Mouse (Mus musculus) MEL (cell line): ENCODE data around the gene Rapgef4. TPM values are rescaled to one million over a fixed set of nuclear protein-coding genes. Genes with fewer than 3 reads are reported as not detected.

Experiments used
- DNase-seq: peaks from one replicate; pipeline ENCODE4 v3.0.0; 2011; ENCODE audit warnings: low read depth, low spot score
- H3K27ac ChIP-seq: 2 replicates; pipeline ENCODE4 v1.5.1; 2012; ENCODE audit warnings: low read depth, mild to moderate bottlenecking, control low read depth, low read length, moderate library complexity; ENCODE audit not compliant: control insufficient read depth
- H3K27me3 ChIP-seq, 2 experiments: fragments of 150-350 bp in 1 of 2; sonication (generic) in 1 of 2; 2 replicates each; pipeline ENCODE4 v1.6.1; 2012; ENCODE audit warnings: low read length in 2 of 2, mild to moderate bottlenecking in 2 of 2, improper control_type of control experiment in 1 of 2, moderate library complexity in 1 of 2; ENCODE audit not compliant: insufficient read depth in 2 of 2, control insufficient read depth in 1 of 2
- H3K36me3 ChIP-seq, 2 experiments: 2 replicates each; pipeline ENCODE4 v1.6.1; 2012 to 2014; ENCODE audit warnings: low read length in 2 of 2, improper control_type of control experiment in 1 of 2, inconsistent platforms in 1 of 2, mild to moderate bottlenecking in 1 of 2; ENCODE audit not compliant: insufficient read depth in 2 of 2, control insufficient read depth in 1 of 2
- H3K4me1 ChIP-seq, 2 experiments: fragments of 150-350 bp in 1 of 2; sonication (generic) in 1 of 2; 2 replicates each; pipeline ENCODE4 v1.6.1; 2012; ENCODE audit warnings: low read length in 2 of 2, improper control_type of control experiment in 1 of 2, mild to moderate bottlenecking in 1 of 2; ENCODE audit not compliant: insufficient read depth in 2 of 2, control insufficient read depth in 1 of 2
- H3K4me3 ChIP-seq, 2 experiments: fragments of 150-350 bp in 1 of 2; sonication (generic) in 1 of 2; 2 replicates each; pipeline ENCODE4 v1.5.1; 2012; ENCODE audit warnings: low read depth in 2 of 2, low read length in 2 of 2, mild to moderate bottlenecking in 2 of 2, moderate library complexity in 2 of 2, control low read depth in 1 of 2, improper control_type of control experiment in 1 of 2; ENCODE audit not compliant: control insufficient read depth in 1 of 2, insufficient read depth in 1 of 2
- H3K79me2 ChIP-seq: 2 replicates; pipeline ENCODE4 v1.6.1; 2012; ENCODE audit warnings: mild to moderate bottlenecking, low read length, moderate library complexity; ENCODE audit not compliant: control insufficient read depth, poor library complexity, insufficient read depth
- H3K9ac ChIP-seq: 2 replicates; pipeline ENCODE4 v1.6.1; 2012; ENCODE audit warnings: low read depth, mild to moderate bottlenecking, control low read depth, low read length, moderate library complexity; ENCODE audit not compliant: control insufficient read depth, poor library complexity, severe bottlenecking
- H3K9me3 ChIP-seq: fragments of 150-350 bp; sonication (generic); replicated peaks from 2 replicates; pipeline ENCODE4 v1.6.1; 2012; ENCODE audit warnings: mild to moderate bottlenecking, low read length, improper control_type of control experiment, moderate library complexity; ENCODE audit not compliant: insufficient read depth
- BHLHE40 ChIP-seq: IDR thresholded peaks from 2 replicates; pipeline ENCODE4 v1.6.1; 2012; ENCODE audit warnings: low read depth, mild to moderate bottlenecking, inconsistent platforms, low read length, improper control_type of control experiment, borderline replicate concordance
- CHD2 ChIP-seq: IDR thresholded peaks from 2 replicates; pipeline ENCODE4 v1.6.1; 2011; ENCODE audit warnings: low read length, improper control_type of control experiment
- CTCF ChIP-seq, 3 experiments: IDR thresholded peaks in 2 of 3; conservative IDR thresholded peaks in 1 of 3; 2 replicates each; pipeline ENCODE4 v1.5.1; 2011 to 2012; ENCODE audit warnings: low read length in 3 of 3, low read depth in 2 of 3, mild to moderate bottlenecking in 2 of 3, improper control_type of control experiment in 1 of 3, inconsistent platforms in 1 of 3, mixed read lengths in 1 of 3, moderate library complexity in 1 of 3; ENCODE audit not compliant: control insufficient read depth in 1 of 3, insufficient read depth in 1 of 3, poor library complexity in 1 of 3, severe bottlenecking in 1 of 3
- E2F4 ChIP-seq: IDR thresholded peaks from 2 replicates; pipeline ENCODE4 v1.6.1; 2011; ENCODE audit warnings: low read depth, low read length, improper control_type of control experiment, borderline replicate concordance
- EP300 ChIP-seq, 2 experiments: IDR thresholded peaks; 2 replicates each; pipeline ENCODE4 v1.6.1; 2011; ENCODE audit warnings: improper control_type of control experiment in 2 of 2, low read length in 2 of 2, low read depth in 1 of 2, mild to moderate bottlenecking in 1 of 2
- ETS1 ChIP-seq: IDR thresholded peaks from 2 replicates; pipeline ENCODE4 v1.6.1; 2012; ENCODE audit warnings: low read depth, mild to moderate bottlenecking, inconsistent platforms, low read length, improper control_type of control experiment, moderate library complexity
- GATA1 ChIP-seq: IDR thresholded peaks from 2 replicates; pipeline ENCODE4 v1.6.1; 2011; ENCODE audit warnings: low read depth, low read length, improper control_type of control experiment
- JUND ChIP-seq: IDR thresholded peaks from 2 replicates; pipeline ENCODE4 v1.6.1; 2011; ENCODE audit warnings: low read depth, mild to moderate bottlenecking, improper control_type of control experiment, low read length
- MAX ChIP-seq: IDR thresholded peaks from 2 replicates; pipeline ENCODE4 v1.6.1; 2011; ENCODE audit warnings: low read length, improper control_type of control experiment
- MAZ ChIP-seq: IDR thresholded peaks from 2 replicates; pipeline ENCODE4 v1.6.1; 2012; ENCODE audit warnings: low read depth, mild to moderate bottlenecking, inconsistent platforms, low read length, improper control_type of control experiment
- MEF2A ChIP-seq: IDR thresholded peaks from 2 replicates; pipeline ENCODE4 v1.6.1; 2014; ENCODE audit warnings: low read depth, mild to moderate bottlenecking, inconsistent platforms, low read length, improper control_type of control experiment; ENCODE audit not compliant: poor library complexity, insufficient replicate concordance, severe bottlenecking; ENCODE audit errors: extremely low read depth
- MYB ChIP-seq: IDR thresholded peaks from 2 replicates; pipeline ENCODE4 v1.6.1; 2011; ENCODE audit warnings: mild to moderate bottlenecking, low read depth, low read length, improper control_type of control experiment
- MYC ChIP-seq: IDR thresholded peaks from 2 replicates; pipeline ENCODE4 v1.6.1; 2011; ENCODE audit warnings: low read depth, mild to moderate bottlenecking, low read length, improper control_type of control experiment, moderate library complexity
- POLR2AphosphoS2 ChIP-seq: IDR thresholded peaks from 2 replicates; pipeline ENCODE4 v1.6.1; 2011; ENCODE audit warnings: low read length, improper control_type of control experiment
- RCOR1 ChIP-seq: IDR thresholded peaks from 2 replicates; pipeline ENCODE4 v1.6.1; 2012; ENCODE audit warnings: low read depth, mild to moderate bottlenecking, inconsistent platforms, low read length, improper control_type of control experiment
- SIN3A ChIP-seq: IDR thresholded peaks from 2 replicates; pipeline ENCODE4 v1.6.1; 2012; ENCODE audit warnings: low read length, improper control_type of control experiment, inconsistent platforms
- SMC3 ChIP-seq: IDR thresholded peaks from 2 replicates; pipeline ENCODE4 v1.6.1; 2011; ENCODE audit warnings: low read depth, low read length, improper control_type of control experiment
- TAL1 ChIP-seq: IDR thresholded peaks from 2 replicates; pipeline ENCODE4 v1.6.1; 2012; ENCODE audit warnings: mild to moderate bottlenecking, inconsistent platforms, low read length, moderate library complexity, mixed read lengths
- TCF12 ChIP-seq: IDR thresholded peaks from 2 replicates; pipeline ENCODE4 v1.6.1; 2014; ENCODE audit warnings: low read depth, mild to moderate bottlenecking, inconsistent platforms, low read length, improper control_type of control experiment, moderate library complexity
- UBTF ChIP-seq: IDR thresholded peaks from 2 replicates; pipeline ENCODE4 v1.6.1; 2012; ENCODE audit warnings: low read depth, mild to moderate bottlenecking, inconsistent platforms, low read length, improper control_type of control experiment, moderate library complexity, borderline replicate concordance; ENCODE audit not compliant: insufficient read depth
- USF1 ChIP-seq: IDR thresholded peaks from 2 replicates; pipeline ENCODE4 v1.6.1; 2014; ENCODE audit warnings: low read depth, mild to moderate bottlenecking, inconsistent platforms, low read length, improper control_type of control experiment, moderate library complexity
- USF2 ChIP-seq, 2 experiments: IDR thresholded peaks; 2 replicates each; pipeline ENCODE4 v1.6.1; 2011 to 2012; ENCODE audit warnings: improper control_type of control experiment in 2 of 2, low read length in 2 of 2, borderline replicate concordance in 1 of 2, inconsistent platforms in 1 of 2, low read depth in 1 of 2, mild to moderate bottlenecking in 1 of 2; ENCODE audit not compliant: insufficient read depth in 1 of 2
- ZNF384 ChIP-seq: IDR thresholded peaks from 2 replicates; pipeline ENCODE4 v1.6.1; 2012; ENCODE audit warnings: low read depth, mild to moderate bottlenecking, inconsistent platforms, low read length, improper control_type of control experiment
- polyA plus RNA-seq, 2 experiments: library from polyadenylated mRNA; stranded (reverse) in 1 of 2; unstranded in 1 of 2; fragments of >175 nt in 1 of 2; fragments of >200 nt in 1 of 2; gene quantifications; 2 replicates each; pipeline versions ENCODE4 v1.2.1 to v1.2.4; 2012; ENCODE audit warnings: low replicate concordance in 2 of 2, low read depth in 1 of 2; ENCODE audit not compliant: insufficient read length in 2 of 2, insufficient read depth in 1 of 2, missing spikeins in 1 of 2
- total RNA-seq: library from RNA; depleted of rRNA; stranded (reverse); fragments of 300-350 nt; gene quantifications from 2 replicates; pipeline ENCODE4 v1.2.3, GENCODE M21; 2012

Gene Rapgef4
- total and polyA plus RNA-seq, 3 experiments = not detected

DNA sequence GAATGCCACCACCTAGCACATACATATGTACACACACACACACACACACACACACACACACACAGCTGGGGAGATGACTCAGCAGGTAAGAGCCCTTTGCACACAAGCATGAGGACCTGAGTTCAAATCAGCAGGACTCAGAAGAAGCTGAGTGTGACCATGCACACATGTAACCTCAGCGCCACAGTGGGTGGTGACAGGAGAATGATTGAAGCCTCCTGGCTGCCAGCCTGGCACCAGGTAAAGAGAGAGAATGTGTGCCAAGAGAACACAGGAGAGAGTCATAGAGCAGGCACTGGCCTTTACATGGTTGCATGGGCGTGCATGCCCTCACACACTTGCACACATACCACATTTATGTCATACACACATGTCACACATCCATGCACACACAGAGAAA, 171.7 kb downstream of the Rapgef4 start:
- Histone ChIP-seq H3K27me3 (peaks cover 10 to 11% of the 10 kb centered on the region in 2 experiments), H3K36me3 (no peaks in the 10 kb centered on the region), H3K79me2 (no peaks in the 10 kb centered on the region), H3K27ac (no peak overlapping the region), H3K4me1 (no peaks in the 10 kb centered on the region), H3K9ac (no peak overlapping the region), H3K4me3 (no peak overlapping the region), H3K9me3 (no peaks in the 10 kb centered on the region)
- TF ChIP-seq EP300 (IDR thresholded peaks at IDR 0.05; ENCODE audit: low read depth in 1 of 2, low read length in 2 of 2) = no peak
- no peak for TF ChIP-seq USF2 (IDR thresholded peaks at IDR 0.05; ENCODE audit: borderline replicate concordance in 1 of 2, insufficient read depth in 1 of 2, low read depth in 1 of 2, low read length in 2 of 2)
- no peak for TF ChIP-seq POLR2AphosphoS2
- TF ChIP-seq GATA1 = no peak
- TF ChIP-seq MYB = no peak
- TF ChIP-seq UBTF = no peak
- TF ChIP-seq SIN3A = no peak
- no peak for DNase-seq

DNA sequence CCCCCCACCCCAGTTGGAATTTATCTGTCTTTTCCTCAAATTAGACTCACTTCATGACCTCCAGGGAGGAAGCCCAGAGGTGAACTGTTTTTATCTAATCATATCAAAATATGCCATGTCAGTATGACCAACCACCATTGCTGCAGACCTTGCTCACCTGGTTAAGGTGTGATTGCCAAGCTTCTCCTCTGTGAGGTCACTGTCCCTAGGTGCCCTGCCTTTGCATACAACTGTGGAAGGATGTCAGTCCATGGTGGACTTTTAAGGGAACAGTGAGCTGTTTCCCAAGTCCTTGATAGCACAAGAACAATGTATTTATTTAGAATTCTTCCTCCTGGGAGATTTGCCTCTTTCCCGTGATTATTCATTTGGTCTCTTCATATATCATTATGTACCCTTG, 172.8 kb downstream of the Rapgef4 start:
- Histone ChIP-seq H3K4me3 (no peak overlapping the region), H3K9me3 (no peaks in the 10 kb centered on the region), H3K36me3 (no peaks in the 10 kb centered on the region), H3K79me2 (no peaks in the 10 kb centered on the region), H3K27ac (no peak overlapping the region), H3K4me1 (no peaks in the 10 kb centered on the region), H3K9ac (no peak overlapping the region), H3K27me3 (peaks cover 11% of the 10 kb centered on the region in 2 experiments)
- no peak for DNase-seq
- TF ChIP-seq EP300 (IDR thresholded peaks at IDR 0.05; ENCODE audit: low read depth in 1 of 2, low read length in 2 of 2) (no peak), TAL1 (no peak), ZNF384 (no peak), USF2 (IDR thresholded peaks at IDR 0.05; ENCODE audit: borderline replicate concordance in 1 of 2, insufficient read depth in 1 of 2, low read depth in 1 of 2, low read length in 2 of 2) (no peak), MEF2A (no peak), CTCF (IDR thresholded peaks at IDR 0.05 in 2 of 3, conservative IDR thresholded peaks at IDR 0.05 in 1 of 3; ENCODE audit: control insufficient read depth in 1 of 3, insufficient read depth in 1 of 3, low read depth in 2 of 3, low read length in 3 of 3, poor library complexity in 1 of 3, severe bottlenecking in 1 of 3) (no peak)
- TF ChIP-seq, all 39 proteins: peak for 0

DNA sequence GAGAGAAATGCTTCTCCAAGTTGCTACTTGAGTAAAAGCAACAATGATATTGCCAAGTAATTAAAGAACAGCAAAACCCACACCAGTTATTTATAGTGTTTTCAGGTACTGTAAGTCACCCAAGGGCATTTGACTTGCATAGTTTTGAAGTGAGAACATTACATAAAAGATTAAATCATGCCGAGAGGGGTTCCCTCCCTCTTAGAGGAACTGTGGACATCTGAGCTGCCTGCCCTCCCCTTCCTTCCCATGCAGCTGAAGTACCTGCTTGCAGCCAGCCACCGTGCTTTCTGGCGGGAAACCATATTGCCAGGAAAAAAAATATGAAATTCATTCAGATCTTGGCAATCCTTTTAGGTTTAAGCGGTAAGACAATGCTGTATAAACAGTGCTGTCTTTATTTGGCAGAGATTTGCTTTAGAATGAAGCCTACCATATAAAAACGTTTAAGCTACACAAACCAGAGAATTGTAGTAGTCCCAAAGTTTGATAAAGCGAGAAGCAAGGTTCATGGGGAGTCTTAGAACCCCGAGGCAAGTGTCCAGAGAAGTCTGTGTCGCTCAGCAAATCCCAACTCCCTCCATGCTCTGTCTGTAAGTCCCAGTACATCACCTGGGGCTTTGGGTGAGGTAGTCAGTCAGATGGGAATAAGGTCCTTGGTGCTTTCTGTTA, 174.2 kb downstream of the Rapgef4 start:
- Histone ChIP-seq H3K9me3 (no peaks in the 10 kb centered on the region), H3K36me3 (no peaks in the 10 kb centered on the region), H3K9ac (no peak overlapping the region), H3K27ac (no peak overlapping the region), H3K27me3 (peaks cover 11% of the 10 kb centered on the region in 2 experiments), H3K4me1 (no peaks in the 10 kb centered on the region), H3K4me3 (no peak overlapping the region), H3K79me2 (no peaks in the 10 kb centered on the region)
- no peak for DNase-seq
- TF ChIP-seq TCF12 (no peak), EP300 (IDR thresholded peaks at IDR 0.05; ENCODE audit: low read depth in 1 of 2, low read length in 2 of 2) (no peak), POLR2AphosphoS2 (no peak), CHD2 (no peak), CTCF (IDR thresholded peaks at IDR 0.05 in 2 of 3, conservative IDR thresholded peaks at IDR 0.05 in 1 of 3; ENCODE audit: control insufficient read depth in 1 of 3, insufficient read depth in 1 of 3, low read depth in 2 of 3, low read length in 3 of 3, poor library complexity in 1 of 3, severe bottlenecking in 1 of 3) (no peak), TAL1 (no peak), MEF2A (no peak), RCOR1 (no peak), SIN3A (no peak), ETS1 (no peak), MAX (no peak), MAZ (no peak), JUND (no peak), USF1 (no peak), BHLHE40 (no peak), E2F4 (no peak), SMC3 (no peak), MYC (no peak)
